Mouse (Mus musculus): ENCODE data around the gene Esyt2.

The Esyt2 gene

GRCm38 (mm10) chr12:116281427-116282281 is 658 bp downstream of the Esyt2 start:
- no peak for DNase-seq

- DNase-seq, result no peak
Measured at GRCm38 (mm10) chr12:116282856-116283255, 1.9 kb downstream of the Esyt2 start.

- no peak for DNase-seq
Measured at GRCm38 (mm10) chr12:116283511-116283910, 2.5 kb downstream of the Esyt2 start.

- DNase-seq, result no peak
Measured at GRCm38 (mm10) chr12:116293185-116293584, 12.2 kb downstream of the Esyt2 start.

GRCm38 (mm10) chr12:116293599-116294292 is 12.8 kb downstream of the Esyt2 start:
- no peak for DNase-seq

- no peak for DNase-seq
Measured at GRCm38 (mm10) chr12:116299906-116300305, 18.9 kb downstream of the Esyt2 start.

- no peak for DNase-seq
Measured at GRCm38 (mm10) chr12:116302181-116302580, 21.2 kb downstream of the Esyt2 start.

GRCm38 (mm10) chr12:116306042-116306441 is 25.0 kb downstream of the Esyt2 start:
- no peak for DNase-seq

- no peak for DNase-seq
Measured at GRCm38 (mm10) chr12:116307870-116308269, 26.9 kb downstream of the Esyt2 start.

- DNase-seq, result no peak
Measured at GRCm38 (mm10) chr12:116308612-116309011, 27.6 kb downstream of the Esyt2 start.

- DNase-seq, result no peak
Measured at GRCm38 (mm10) chr12:116313816-116314215, 32.8 kb downstream of the Esyt2 start.

GRCm38 (mm10) chr12:116315498-116315897 is 34.5 kb downstream of the Esyt2 start:
- DNase-seq, result no peak

- no peak for DNase-seq
Measured at GRCm38 (mm10) chr12:116317818-116318217, 36.8 kb downstream of the Esyt2 start.

GRCm38 (mm10) chr12:116325545-116325944 is 44.5 kb downstream of the Esyt2 start:
- DNase-seq, result no peak

GRCm38 (mm10) chr12:116326159-116326558 is 45.2 kb downstream of the Esyt2 start:
- DNase-seq, result no peak

GRCm38 (mm10) chr12:116334253-116334652 is 53.3 kb downstream of the Esyt2 start:
- DNase-seq, result no peak

- DNase-seq, result no peak
Measured at GRCm38 (mm10) chr12:116340160-116340559, 59.2 kb downstream of the Esyt2 start.

- DNase-seq, result no peak
Measured at GRCm38 (mm10) chr12:116348755-116349286, 67.8 kb downstream of the Esyt2 start.

- DNase-seq, result no peak
Measured at GRCm38 (mm10) chr12:116349376-116349775, 68.4 kb downstream of the Esyt2 start.

- DNase-seq, result no peak
Measured at GRCm38 (mm10) chr12:116351022-116351421, 70.0 kb downstream of the Esyt2 start.

- peak; percentile 2 for DNase-seq
Measured at GRCm38 (mm10) chr12:116352404-116352803, 71.4 kb downstream of the Esyt2 start.

GRCm38 (mm10) chr12:116354694-116355093 is 73.7 kb downstream of the Esyt2 start:
- DNase-seq, result no peak

GRCm38 (mm10) chr12:116362091-116362490 is 81.1 kb downstream of the Esyt2 start:
- DNase-seq, result no peak

GRCm38 (mm10) chr12:116366900-116367299 is 85.9 kb downstream of the Esyt2 start:
- DNase-seq, result no peak

Data from retina, postnatal 1 day (tissue).